Mouse (Mus musculus) left cerebral cortex, adult 9 months (tissue): ENCODE measurements around the gene Hist2h2bb.
A peak's percentile ranks its signal among the peaks of the same experiment; 100 is the strongest.
"Not testable (repeated sequence)": the region's sequence is repeated elsewhere in the genome, so short reads cannot be mapped to it uniquely, and the experiment has no call there.

Experiments used
- DNase-seq, 2 experiments: peaks; one replicate each; pipeline ENCODE4 v3.0.0; 2022; ENCODE audit warnings: low spot score in 2 of 2

Gene Hist2h2bb

DNA sequence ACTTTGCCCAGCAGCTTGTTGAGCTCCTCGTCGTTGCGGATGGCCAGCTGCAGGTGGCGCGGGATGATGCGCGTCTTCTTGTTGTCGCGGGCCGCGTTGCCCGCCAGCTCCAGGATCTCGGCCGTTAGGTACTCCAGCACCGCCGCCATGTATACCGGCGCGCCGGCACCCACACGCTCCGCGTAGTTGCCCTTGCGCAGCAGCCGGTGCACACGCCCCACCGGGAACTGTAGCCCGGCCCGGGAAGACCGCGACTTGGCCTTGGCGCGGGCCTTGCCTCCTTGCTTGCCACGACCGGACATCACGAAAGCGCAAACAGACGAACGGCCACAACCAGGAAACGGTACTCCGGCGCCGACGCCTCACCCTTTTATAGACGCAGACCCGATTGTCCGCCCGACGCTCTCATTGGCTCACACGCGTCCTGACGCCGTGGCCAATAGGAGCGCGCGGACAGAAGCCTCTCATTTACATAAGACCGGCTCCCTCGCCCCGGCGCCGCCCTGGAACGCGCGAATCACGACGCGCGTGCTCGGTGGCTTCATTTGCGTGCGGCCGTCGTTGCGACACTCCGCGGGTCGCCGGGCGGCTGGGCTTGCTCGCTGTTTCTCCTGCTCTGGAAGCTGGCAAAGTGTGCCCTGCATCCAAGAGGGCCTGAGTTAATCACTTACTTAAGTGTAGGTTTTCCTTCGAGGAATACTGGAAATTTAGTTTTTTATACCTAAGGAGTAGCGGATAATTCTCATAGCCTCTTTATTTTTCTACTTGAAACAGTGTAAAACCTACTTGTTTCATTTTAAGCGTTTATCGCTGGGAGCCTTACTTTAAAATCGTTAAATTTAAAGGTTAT is 29.4 kb upstream of the Hist2h2bb start, which contains the start of gene Hist2h2aa2:
TSS of gene Hist2h2aa2 (minus strand) at position 328 of the 850 bp plus-strand sequence.
- DNase-seq, result peak; percentile 89 to 98

DNA sequence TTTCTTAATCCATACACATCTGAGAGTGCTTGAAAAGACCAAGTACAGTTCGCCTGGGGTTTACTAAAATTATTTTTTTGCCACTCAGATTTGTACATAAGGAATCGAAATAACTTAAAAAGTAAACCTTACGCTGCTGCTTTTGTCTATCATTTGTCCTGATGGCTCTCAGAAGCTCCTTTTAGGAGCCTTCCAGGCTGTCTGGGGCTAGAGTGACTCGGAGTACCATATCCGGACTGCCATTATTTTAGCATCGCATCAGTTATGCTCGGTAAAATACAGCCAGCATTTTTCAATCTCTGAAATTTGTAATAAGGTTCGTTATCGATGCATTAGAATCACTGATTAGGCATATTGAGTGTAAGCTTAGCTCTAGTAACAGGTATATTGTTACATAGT is 28.8 kb upstream of the Hist2h2bb start:
- no peak for DNase-seq

- DNase-seq, result no peak
Observed at GRCm38 (mm10) chr3:96243921-96244572, 25.5 kb upstream of the Hist2h2bb start.

DNA sequence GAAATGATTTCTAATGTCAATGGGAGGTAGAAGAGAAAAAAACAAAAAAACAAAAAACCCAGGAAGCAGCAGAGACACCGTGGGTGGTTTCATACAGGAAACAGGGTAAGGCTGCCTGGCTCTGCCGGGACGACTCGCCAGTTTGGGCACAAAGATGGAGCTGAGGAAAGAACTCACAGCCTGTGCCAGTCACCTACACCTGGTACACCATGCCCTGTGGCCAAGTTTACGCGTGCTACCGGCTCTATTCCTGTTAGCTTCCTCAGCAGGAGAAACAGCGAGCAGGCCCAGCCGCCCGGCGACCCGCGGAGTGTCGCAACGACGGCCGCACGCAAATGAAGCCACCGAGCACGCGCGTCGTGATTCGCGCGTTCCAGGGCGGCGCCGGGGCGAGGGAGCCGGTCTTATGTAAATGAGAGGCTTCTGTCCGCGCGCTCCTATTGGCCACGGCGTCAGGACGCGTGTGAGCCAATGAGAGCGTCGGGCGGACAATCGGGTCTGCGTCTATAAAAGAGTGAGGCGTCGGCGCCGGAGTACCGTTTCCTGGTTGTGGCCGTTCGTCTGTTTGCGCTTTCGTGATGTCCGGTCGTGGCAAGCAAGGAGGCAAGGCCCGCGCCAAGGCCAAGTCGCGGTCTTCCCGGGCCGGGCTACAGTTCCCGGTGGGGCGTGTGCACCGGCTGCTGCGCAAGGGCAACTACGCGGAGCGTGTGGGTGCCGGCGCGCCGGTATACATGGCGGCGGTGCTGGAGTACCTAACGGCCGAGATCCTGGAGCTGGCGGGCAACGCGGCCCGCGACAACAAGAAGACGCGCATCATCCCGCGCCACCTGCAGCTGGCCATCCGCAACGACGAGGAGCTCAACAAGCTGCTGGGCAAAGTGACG is 24.3 kb upstream of the Hist2h2bb start, which contains the start of gene Hist2h2aa1:
TSS of gene Hist2h2aa1 (plus strand) at position 495 of the 884 bp plus-strand sequence.
- DNase-seq, result peak; percentile 76 to 90

DNA sequence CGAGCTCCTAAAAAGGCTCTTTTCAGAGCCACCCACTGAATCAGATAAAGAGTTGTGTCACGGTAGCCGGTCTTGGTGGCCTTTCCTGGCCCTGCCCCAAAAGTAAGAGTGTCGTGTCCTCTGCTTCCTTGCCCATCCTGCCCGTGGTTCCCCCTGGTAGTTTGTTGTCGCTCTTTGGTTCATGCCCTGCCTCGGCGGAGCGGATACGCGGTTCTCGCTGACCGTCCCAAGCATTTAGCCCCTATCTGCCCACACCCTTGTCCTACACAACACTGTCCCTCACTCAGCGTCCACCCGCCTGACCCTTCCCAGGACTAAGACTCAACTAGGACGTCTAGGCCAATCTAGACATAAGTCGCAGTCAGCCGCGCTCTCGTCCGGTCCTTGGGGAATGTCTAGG is 23.5 kb upstream of the Hist2h2bb start:
- DNase-seq, result not testable (repeated sequence)

DNA sequence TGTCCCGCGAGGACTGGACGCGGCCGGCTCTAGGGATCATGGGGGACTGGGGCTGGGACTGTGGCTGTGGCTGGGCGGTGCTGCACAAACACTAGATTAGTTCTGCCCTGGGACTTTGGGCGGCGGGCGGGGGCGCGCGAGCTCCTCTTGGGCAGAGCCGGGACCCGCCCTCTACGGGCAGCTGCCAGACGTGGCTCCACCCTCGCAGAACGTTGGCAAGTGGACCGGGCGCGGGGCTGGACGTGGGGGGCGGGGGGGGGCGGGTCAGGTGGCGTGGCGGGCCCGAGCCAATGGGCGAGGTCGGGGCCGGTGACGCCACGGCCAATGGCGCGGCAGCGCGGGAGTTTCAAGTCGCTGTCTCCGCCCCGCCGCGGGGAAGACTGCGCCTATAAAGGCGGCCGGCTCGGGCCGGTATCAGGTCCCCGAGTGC is 23.1 kb upstream of the Hist2h2bb start, which contains the start of gene Hist2h3c1:
TSS of gene Hist2h3c1 (plus strand) at position 259 of the 430 bp plus-strand sequence.
- DNase-seq, result not testable (repeated sequence)

GRCm38 (mm10) chr3:96247356-96248140 is 22.0 kb upstream of the Hist2h2bb start:
- no peak for DNase-seq

DNA sequence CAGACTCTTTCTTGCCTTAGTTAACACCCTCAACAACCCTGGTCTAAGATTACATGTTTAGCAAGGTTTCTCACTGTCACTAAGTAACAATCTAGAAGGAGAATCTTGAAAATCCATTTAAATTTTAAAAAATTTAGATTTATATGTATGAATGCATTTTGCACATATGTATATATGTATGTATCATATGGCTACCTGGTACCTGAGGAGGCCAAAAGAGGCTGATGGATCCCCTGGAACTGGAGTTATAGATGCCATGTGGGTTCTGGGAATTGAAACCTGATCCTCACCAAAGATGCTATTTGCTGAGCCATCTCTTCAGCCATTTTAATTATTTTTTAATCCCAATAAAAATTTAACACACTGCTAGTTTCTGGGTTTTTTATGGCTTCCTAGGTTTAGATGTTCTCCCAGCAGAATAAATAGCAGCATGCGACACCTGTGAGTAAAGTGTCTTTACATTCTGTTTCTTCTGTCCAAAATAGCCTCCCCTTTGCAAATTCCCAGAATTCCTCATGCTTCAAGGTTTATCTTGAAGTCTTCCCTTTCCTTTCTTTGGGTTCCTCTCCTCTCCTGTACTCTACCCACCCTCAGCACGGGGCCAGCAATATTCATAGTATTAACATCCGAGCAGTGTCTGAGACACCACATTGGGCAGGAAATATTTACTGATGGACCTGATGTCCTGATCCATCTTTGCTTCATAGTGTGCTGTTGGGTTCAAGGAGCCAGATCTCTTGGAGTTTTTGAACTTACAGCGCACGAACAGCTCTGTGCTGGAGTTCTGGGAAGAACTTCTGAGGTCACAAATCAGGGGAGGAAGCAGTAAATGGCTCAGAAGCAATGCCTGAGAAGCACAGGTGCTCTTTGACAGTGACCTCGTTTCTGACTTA is 21.2 kb upstream of the Hist2h2bb start:
- no peak for DNase-seq

GRCm38 (mm10) chr3:96249034-96249345 is 20.6 kb upstream of the Hist2h2bb start:
- no peak for DNase-seq

DNA sequence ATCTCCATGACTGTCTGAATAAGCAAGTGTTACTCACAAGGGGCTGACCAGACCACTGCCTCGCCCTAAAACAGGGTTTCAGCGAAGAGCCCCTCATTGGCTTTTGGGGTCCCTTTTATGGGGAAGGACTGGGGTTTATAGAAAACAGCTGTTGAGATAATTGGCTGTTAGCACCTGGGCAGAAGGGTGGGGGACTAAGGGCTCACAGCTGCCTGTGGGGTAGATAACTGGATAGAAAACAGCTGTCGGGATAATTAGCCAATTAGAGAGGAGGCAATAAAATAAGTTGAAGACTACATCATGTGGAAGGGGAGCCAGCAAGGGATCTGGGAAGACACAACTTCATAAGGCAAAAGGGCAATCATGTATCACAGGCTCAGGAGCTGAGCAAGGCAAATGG is 18.7 kb upstream of the Hist2h2bb start:
- DNase-seq, result no peak

DNA sequence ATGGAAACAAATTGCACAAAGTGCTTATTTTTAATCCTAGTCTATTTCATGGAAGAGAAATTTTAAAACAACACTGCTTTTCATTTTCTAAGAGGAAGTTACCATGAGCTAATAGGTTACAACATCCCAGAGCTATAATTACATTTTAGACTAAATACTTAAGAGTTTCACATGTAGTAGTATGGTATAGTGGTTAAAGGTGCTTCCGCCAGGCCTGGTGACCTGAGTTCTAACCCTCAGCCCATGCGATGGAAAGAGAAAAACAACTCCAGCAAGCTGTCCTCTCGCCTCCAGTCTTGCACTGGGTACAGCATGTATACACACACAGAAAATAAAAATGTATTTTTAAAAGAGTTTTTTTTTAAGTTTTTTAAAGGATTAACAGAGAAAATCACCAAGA is 17.8 kb upstream of the Hist2h2bb start:
- DNase-seq, result no peak

- no peak for DNase-seq
Observed at GRCm38 (mm10) chr3:96254683-96255355, 14.7 kb upstream of the Hist2h2bb start.

- DNase-seq, result no peak
Observed at GRCm38 (mm10) chr3:96255926-96256593, 13.5 kb upstream of the Hist2h2bb start.

DNA sequence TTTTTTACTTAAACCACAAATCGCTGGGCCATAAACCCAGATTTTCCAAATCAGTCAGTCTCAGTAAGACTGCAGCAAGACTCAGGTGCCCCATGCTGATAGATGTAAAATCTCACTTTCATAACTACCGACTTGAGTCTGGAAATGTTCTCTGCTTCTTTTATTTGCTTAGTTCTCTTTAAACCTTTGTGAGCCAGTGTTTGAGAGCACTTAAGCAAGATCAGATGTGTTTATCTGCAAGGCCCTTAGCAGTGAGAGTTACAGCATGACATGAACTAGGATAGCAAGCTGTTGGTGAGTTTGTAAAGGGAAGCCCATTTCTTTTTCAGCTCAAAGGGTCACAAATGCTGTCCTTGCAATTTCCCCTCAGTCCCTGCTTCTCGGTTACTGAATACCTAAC is 12.4 kb upstream of the Hist2h2bb start:
- no peak for DNase-seq

DNA sequence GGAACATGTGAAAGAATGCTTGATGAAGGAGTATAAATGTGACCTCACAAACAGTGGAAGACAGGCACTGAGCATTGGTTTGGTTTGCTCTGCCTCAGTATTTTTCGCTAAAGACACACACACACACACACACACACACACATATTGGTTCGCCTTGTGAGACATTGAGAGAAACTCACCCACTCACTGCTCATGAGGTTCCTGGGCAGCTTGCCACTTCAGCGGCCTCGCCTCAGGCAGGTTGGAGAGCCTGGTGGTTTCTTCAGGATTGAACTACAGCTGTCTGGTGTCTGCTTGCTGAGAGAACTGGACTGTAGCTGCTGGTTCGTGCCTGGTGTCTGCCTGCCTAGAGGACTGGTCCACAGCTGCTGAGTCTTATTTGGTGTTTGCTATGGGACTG is 9.3 kb upstream of the Hist2h2bb start:
- DNase-seq, result no peak

DNA sequence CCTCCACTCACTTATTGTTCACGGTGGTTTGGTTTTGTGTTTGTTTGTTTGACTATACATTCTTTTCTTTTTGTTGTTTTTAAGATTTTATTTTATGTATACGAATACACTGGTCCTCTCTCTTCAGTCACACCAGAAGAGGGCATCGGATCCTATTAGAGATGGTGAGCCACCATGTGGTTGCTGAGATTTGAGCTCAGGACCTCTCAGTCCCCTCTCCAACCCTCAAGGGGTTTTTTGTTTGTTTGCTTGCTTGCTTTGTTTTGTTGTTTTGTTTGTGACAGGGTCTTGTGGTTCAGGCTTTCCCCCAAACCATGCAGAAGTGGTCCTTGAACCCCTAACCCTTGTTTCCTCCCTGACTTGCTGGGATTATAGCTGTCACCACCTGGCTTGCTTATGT is 7.9 kb upstream of the Hist2h2bb start:
- no peak for DNase-seq

- peak in 1 of 2 experiments; percentile 90 for DNase-seq
Observed at GRCm38 (mm10) chr3:96262216-96262875, 7.2 kb upstream of the Hist2h2bb start.

- DNase-seq, result peak; percentile 96 to 99
Observed at GRCm38 (mm10) chr3:96262979-96263550, 6.5 kb upstream of the Hist2h2bb start, which contains the start of gene Hist2h4. Gene Hist2h4, minus strand, starts transcription at chr3:96263311.
